Mouse (Mus musculus) cerebellum, adult 2 months (tissue): ENCODE results near the gene Nelfa. TPM values are rescaled to one million over a fixed set of nuclear protein-coding genes. Genes with fewer than 3 reads are reported as not detected.
A peak's percentile ranks its signal among the peaks of the same experiment; 100 is the strongest.
"Not testable (repeated sequence)": the region's sequence is repeated elsewhere in the genome, so short reads cannot be mapped to it uniquely, and the experiment has no call there.

Experiments
- DNase-seq, 2 experiments: peaks; one replicate each; pipeline ENCODE4 v3.0.0; 2021
- H3K27ac ChIP-seq: fragments of 200-500 bp; 2 replicates; pipeline ENCODE4 v1.5.1; 2012; ENCODE audit warnings: low read length, control low read depth, inconsistent platforms; ENCODE audit not compliant: insufficient read depth
- H3K27me3 ChIP-seq: fragments of 200-500 bp; 2 replicates; pipeline ENCODE4 v1.6.1; 2012; ENCODE audit warnings: inconsistent platforms, mild to moderate bottlenecking, low read length, moderate library complexity; ENCODE audit not compliant: control insufficient read depth, insufficient read depth
- H3K4me1 ChIP-seq: fragments of 200-500 bp; 2 replicates; pipeline ENCODE4 v1.6.1; 2011; ENCODE audit warnings: low read length; ENCODE audit not compliant: control insufficient read depth, insufficient read depth
- H3K4me3 ChIP-seq: fragments of 200-500 bp; replicated peaks from 2 replicates; pipeline ENCODE3; 2011; ENCODE audit warnings: mild to moderate bottlenecking, low read depth, low read length, control low read depth; ENCODE audit not compliant: insufficient read depth
- CTCF ChIP-seq: fragments of 200-500 bp; IDR thresholded peaks from 2 replicates; pipeline ENCODE4 v1.5.1; 2011; ENCODE audit warnings: low read depth, mild to moderate bottlenecking, control low read depth, low read length, moderate library complexity, borderline replicate concordance; ENCODE audit not compliant: insufficient read depth
- POLR2A ChIP-seq: fragments of 200-500 bp; IDR thresholded peaks from 2 replicates; pipeline ENCODE4 v1.6.1; 2011; ENCODE audit warnings: low read length, control low read depth, borderline replicate concordance; ENCODE audit not compliant: insufficient read depth
- WGBS: fragments of 180-500 bp; shearing (Covaris S2); methylation state at CpG from one replicate; pipeline ENCODE4 v1.1.7; 2018; 5-methylcytosine and 5-hydroxymethylcytosine counted together
- polyA plus RNA-seq: library from polyadenylated mRNA; depleted of rRNA; stranded (reverse); fragments of >200 nt; gene quantifications from 2 replicates; pipeline ENCODE4 v1.2.3, GENCODE M21; 2012

Gene Nelfa
- polyA plus RNA-seq, 1 experiment: 29.2 TPM

DNA sequence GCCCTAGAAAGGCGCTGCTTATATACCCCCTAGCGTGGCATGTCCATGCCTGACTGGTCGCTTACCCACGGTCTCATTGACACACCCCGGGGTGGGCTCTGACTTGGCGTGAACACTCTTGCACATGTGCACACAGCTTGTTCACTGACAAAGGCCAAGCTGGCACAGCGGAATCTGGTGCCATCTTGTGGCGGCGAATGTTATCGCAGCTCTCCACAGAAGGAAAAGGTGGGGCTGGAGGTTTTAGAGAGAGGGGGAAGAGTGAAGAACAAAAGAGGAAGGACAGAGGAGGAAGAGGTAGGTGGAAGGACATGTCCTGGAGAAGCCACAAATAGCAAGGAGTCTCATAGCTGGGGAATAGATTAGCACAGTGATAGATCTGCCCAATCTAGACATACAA lies 18.1 kb upstream of the Nelfa start:
- peak; percentile 86 to 93 for DNase-seq
- Histone ChIP-seq H3K4me3 (peak overlapping the region; percentile 42), H3K27ac (no peak overlapping the region), H3K4me1 (no peaks in the 10 kb centered on the region), H3K27me3 (no peaks in the 10 kb centered on the region)
- WGBS: 1% methylated on average over 10 of the region's 10 CpGs
- TF ChIP-seq POLR2A (no peak), CTCF (peak; percentile 92)

DNA sequence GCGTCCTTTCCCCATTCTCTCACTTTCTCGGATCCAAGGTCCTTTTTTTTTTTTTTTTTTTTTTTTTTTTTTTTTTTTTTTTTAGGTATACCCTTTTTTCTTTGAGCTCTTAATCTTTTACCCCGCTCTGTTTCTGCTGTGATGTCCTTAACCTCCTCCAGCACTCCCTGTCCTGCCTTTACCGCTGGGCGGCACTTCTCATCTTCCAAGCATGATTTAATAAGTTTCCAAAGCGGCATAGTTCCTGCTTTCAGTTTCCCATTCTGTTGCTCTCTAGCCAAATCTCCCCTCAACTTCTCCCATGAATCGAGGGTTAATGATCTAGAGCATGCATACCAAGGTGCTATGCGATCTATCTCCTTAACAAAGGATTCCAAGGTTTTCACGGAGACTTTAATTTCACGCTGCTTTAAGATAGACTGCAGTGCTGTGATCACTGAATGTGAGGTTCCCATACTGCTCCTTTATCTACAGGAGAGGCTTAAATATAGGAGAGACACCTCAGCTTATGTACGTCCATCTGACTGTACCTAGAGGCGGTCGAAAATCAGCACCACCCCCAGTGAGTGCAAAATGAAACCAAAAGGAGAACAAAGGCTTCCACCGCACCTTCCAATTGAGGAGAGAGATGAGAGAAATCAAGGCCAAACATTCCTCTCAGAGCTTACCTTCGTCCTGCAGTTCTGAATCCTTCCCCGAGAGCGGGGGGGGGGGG lies 17.4 kb upstream of the Nelfa start:
- H3K4me3 ChIP-seq: peak overlapping the region; percentile 42
- peak; percentile 36 to 39 for DNase-seq
- TF ChIP-seq POLR2A: no peak
- TF ChIP-seq CTCF: 0 out of 2 replicates have a peak, but pooled peaks have one; percentile 14
- no peaks in the 10 kb centered on the region for H3K27me3 ChIP-seq
- 24% methylated on average over 17 of the region's 17 CpGs for WGBS
- no peaks in the 10 kb centered on the region for H3K4me1 ChIP-seq
- no peak overlapping the region for H3K27ac ChIP-seq

DNA sequence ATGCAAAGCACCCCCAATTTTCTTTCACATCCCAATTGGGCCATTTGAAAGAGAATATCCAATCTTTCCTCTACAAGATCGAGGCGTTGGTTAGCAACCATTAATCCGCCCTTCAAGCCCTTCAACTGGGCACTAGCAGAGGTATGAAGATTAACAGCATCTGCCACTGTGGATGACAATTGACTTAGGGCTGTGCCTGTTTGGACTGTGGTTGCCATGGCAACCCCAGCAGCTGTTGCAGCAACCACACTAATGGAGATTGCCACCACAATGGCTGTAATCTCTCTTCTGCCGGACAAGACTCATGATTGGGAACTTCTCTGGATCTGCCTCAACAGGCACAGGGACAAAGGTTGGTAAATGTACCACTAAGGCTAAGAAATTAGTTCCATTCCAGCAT lies 12.1 kb upstream of the Nelfa start:
- 80% methylated on average over 4 of the region's 4 CpGs for WGBS

DNA sequence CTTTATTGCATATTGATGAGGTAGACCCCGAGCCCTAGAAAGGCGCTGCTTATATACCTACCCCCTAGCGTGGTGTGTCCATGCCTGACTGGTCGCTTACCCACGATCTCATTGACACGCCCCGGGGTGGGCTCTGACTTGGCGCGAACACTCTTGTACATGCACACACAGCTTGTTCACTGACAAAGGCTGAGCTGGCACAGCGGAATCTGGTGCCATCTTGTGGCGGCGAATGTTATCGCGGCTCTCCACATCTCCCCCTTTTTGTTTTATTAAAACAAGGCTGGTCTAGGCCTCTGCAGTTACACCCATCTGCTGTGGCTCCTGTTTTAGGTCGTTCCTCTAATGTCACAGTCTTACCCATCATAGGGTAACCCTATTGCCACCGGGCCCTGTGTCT lies 10.8 kb upstream of the Nelfa start:
- H3K4me1 ChIP-seq, H3K27me3 ChIP-seq, H3K27ac ChIP-seq, H3K4me3 ChIP-seq, DNase-seq: not testable (repeated sequence)
- TF ChIP-seq CTCF: peak; percentile 44; the same call in 1 of the 2 replicates
- WGBS: 83% methylated on average over 16 of the region's 16 CpGs

More for the DNA sequence above, 12.1 kb upstream of the Nelfa start:
- Histone ChIP-seq H3K27ac (no peak overlapping the region), H3K27me3 (no peaks in the 10 kb centered on the region), H3K4me3 (no peak overlapping the region), H3K4me1 (no peaks in the 10 kb centered on the region)
- TF ChIP-seq POLR2A (no peak), CTCF (no peak)
- no peak for DNase-seq

GRCm38 (mm10) chr5:33938448-33938847 lies 2.2 kb upstream of the Nelfa start:
- WGBS: 29% methylated on average over 3 of the region's 3 CpGs
- no peak overlapping the region for H3K4me3 ChIP-seq
- no peaks in the 10 kb centered on the region for H3K27me3 ChIP-seq
- no peak overlapping the region for H3K27ac ChIP-seq
- no peaks in the 10 kb centered on the region; the same call in 1 of the 2 replicates for H3K4me1 ChIP-seq
- DNase-seq: no peak
- TF ChIP-seq CTCF: no peak
- no peak for TF ChIP-seq POLR2A

DNA sequence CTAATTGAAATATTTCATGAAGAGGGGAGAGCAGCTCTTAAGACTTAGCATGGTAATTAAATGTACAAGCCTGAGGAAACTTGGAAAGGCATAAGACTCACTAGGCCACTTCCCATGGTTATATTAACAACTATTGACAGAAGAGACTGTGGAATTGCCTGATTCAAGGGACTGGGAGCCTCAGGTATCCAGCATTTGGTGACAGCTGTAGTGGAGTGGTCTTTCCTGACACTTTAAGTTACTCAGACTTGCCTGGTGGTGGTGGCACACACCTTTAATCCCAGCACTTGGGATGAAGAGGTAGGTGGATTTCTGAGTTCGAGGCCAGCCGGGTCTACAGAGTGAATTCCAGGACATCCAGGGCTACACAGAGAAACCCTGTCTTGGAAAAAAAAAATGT lies 1.0 kb upstream of the Nelfa start:
- Histone ChIP-seq H3K4me3 (no peak overlapping the region), H3K4me1 (no peaks in the 10 kb centered on the region; the same call in 1 of the 2 replicates), H3K27me3 (no peaks in the 10 kb centered on the region), H3K27ac (no peak overlapping the region)
- WGBS: 100% methylated on average over 2 of the region's 2 CpGs
- no peak for DNase-seq
- TF ChIP-seq CTCF (no peak), POLR2A (no peak)

- DNase-seq: no peak
- Histone ChIP-seq H3K27me3 (no peaks in the 10 kb centered on the region), H3K4me1 (no peaks in the 10 kb centered on the region; the same call in 1 of the 2 replicates), H3K27ac (peak overlapping the region; percentile 89), H3K4me3 (peak overlapping the region; percentile 80)
- under 1% methylated on average over 39 of the region's 39 CpGs for WGBS
- TF ChIP-seq POLR2A (no peak), CTCF (no peak)
Observed at GRCm38 (mm10) chr5:33935700-33936111, 507 bp downstream of the Nelfa start.

DNA sequence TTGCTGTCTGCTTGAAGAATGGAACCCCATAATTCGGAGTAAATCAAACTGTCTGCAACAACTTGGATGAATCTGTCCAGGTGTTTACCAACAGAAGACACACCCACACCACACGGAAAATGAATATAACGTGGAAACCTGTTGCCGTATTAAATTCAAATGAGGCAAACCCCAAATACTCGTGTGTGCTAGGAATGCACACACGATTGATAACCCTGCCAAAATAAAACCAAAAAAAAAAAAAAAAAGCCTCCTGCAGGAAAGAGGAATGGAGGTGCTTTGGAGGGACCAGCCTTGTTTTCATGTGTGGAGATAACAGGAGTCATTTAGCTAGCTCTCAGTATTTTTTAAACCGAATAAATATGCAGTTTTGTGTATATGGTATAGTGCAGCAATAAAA lies 1.3 kb downstream of the Nelfa start:
- Histone ChIP-seq H3K27me3 (no peaks in the 10 kb centered on the region), H3K27ac (no peak overlapping the region), H3K4me3 (no peak overlapping the region), H3K4me1 (no peaks in the 10 kb centered on the region; the same call in 1 of the 2 replicates)
- TF ChIP-seq CTCF: no peak
- no peak for TF ChIP-seq POLR2A
- WGBS: 51% methylated on average over 7 of the region's 7 CpGs
- no peak for DNase-seq
